Mouse (Mus musculus) brain, embryonic 14.5 days (tissue): Measurements from ENCODE around the gene Ube2i.

Source experiments
- CTCF ChIP-seq: fragments of 200-500 bp; IDR thresholded peaks from 2 replicates; pipeline ENCODE4 v1.5.1; 2012; ENCODE audit warnings: inconsistent platforms, mild to moderate bottlenecking, moderate library complexity, borderline replicate concordance; ENCODE audit not compliant: insufficient read depth, insufficient read length; ENCODE audit errors: extremely low read depth
- POLR2A ChIP-seq: fragments of 200-500 bp; IDR thresholded peaks from 2 replicates; pipeline ENCODE4 v1.6.1; 2012; ENCODE audit warnings: mild to moderate bottlenecking, inconsistent platforms, borderline replicate concordance; ENCODE audit not compliant: poor library complexity, insufficient read depth, insufficient read length, severe bottlenecking; ENCODE audit errors: extremely low read depth

GRCm38 (mm10) chr17:25318354-25318753 lies 43.9 kb upstream of the Ube2i start, which contains the start of gene Prss29:
- no peak for TF ChIP-seq CTCF
- TF ChIP-seq POLR2A, result no peak
